Mouse (Mus musculus) cortical plate, adult 2 months (tissue): ENCODE measurements around the gene Cdc42ep4. TPM values are rescaled to one million over a fixed set of nuclear protein-coding genes. Genes with fewer than 3 reads are reported as not detected.

Experiments used
- H3K27ac ChIP-seq: fragments of 200-500 bp; 2 replicates; pipeline ENCODE4 v1.5.1; 2012; ENCODE audit warnings: low read length, control low read depth, inconsistent platforms; ENCODE audit not compliant: insufficient read depth
- H3K4me1 ChIP-seq: fragments of 200-500 bp; 2 replicates; pipeline ENCODE4 v1.6.1; 2011; ENCODE audit warnings: low read length; ENCODE audit not compliant: control insufficient read depth, insufficient read depth
- H3K4me3 ChIP-seq: fragments of 200-500 bp; 2 replicates; pipeline ENCODE4 v1.5.1; 2011; ENCODE audit warnings: mild to moderate bottlenecking, low read length, control low read depth; ENCODE audit not compliant: insufficient read depth
- CTCF ChIP-seq: fragments of 200-500 bp; IDR thresholded peaks from 2 replicates; pipeline ENCODE4 v1.5.1; 2011; ENCODE audit warnings: mild to moderate bottlenecking, control low read depth, low read length; ENCODE audit not compliant: insufficient read depth; ENCODE audit errors: extremely low read depth
- POLR2A ChIP-seq: fragments of 200-500 bp; IDR thresholded peaks from 2 replicates; pipeline ENCODE4 v1.6.1; 2011; ENCODE audit warnings: mild to moderate bottlenecking, low read length, control low read depth; ENCODE audit not compliant: insufficient read depth; ENCODE audit errors: extremely low read depth
- polyA plus RNA-seq: library from polyadenylated mRNA; depleted of rRNA; stranded (reverse); fragments of >200 nt; gene quantifications from 2 replicates; pipeline ENCODE4 v1.2.3, GENCODE M21; 2012

Cdc42ep4 gene
- polyA plus RNA-seq, 1 experiment: 24.3 TPM

DNA sequence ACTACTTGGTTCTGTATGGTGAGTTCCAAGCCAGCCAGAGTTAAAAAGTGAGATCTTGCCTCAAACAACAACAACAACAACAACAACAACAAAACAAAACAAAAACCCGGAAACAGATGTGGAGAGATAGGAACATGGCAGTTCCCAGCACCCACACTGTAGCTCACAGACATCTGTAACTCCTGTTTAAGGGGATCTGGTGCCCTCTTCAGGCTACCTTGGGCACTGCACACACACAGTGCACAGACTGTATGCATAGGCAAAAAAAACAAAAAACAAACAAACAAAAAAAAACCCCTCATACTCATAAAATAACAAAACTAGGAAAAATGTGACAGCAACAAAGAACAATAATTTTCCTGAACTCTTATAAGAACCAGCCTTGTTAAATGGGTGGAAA is 8.7 kb downstream of the Cdc42ep4 start:
- Histone ChIP-seq H3K4me3 (no peak overlapping the region), H3K4me1 (no peaks in the 10 kb centered on the region), H3K27ac (no peak overlapping the region)
- TF ChIP-seq CTCF (no peak), POLR2A (no peak)

DNA sequence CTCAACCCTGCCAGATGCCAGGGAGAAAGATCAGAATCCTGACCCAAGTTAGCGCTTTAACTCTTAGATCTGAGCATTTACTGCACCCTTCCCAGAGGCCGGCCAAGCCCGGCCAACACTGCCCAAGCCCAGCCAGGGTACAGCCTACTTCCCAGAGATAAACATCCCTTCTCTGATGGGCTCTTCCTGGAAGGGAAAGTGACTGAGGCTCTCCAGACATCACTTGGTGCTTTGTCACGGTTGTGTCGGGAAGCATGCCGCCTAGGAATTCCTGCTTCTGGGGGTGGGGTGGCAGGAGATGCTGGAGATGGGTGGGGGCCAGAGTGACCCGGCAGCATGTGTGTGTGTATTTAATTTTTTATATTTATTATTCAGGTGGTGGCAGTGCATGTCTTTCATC is 11.6 kb downstream of the Cdc42ep4 start:
- no peaks in the 10 kb centered on the region for H3K4me1 ChIP-seq
- no peak overlapping the region for H3K27ac ChIP-seq
- TF ChIP-seq CTCF: no peak
- no peak for TF ChIP-seq POLR2A
- H3K4me3 ChIP-seq: no peak overlapping the region

DNA sequence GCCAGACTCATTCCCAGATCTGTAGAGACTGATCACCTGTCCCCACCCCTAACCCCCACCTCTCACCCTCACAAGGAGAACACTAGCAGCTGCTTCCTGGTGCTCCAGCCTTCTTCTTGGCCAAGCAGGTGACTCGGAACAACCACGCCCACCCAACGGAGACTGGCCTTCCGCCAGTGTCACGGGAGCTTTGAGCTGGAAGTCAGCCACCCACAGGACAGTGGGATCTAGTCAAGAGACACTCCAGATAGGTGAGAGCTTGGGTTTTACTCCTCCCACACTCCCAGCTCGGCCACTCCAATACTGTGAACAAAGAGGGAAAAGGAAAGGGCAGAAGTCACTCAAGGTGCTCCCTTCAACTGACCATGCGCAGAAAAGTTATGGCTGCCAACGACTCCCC is 12.5 kb downstream of the Cdc42ep4 start:
- Histone ChIP-seq H3K4me1 (no peaks in the 10 kb centered on the region), H3K4me3 (no peak overlapping the region), H3K27ac (no peak overlapping the region)
- TF ChIP-seq POLR2A (no peak), CTCF (no peak)

DNA sequence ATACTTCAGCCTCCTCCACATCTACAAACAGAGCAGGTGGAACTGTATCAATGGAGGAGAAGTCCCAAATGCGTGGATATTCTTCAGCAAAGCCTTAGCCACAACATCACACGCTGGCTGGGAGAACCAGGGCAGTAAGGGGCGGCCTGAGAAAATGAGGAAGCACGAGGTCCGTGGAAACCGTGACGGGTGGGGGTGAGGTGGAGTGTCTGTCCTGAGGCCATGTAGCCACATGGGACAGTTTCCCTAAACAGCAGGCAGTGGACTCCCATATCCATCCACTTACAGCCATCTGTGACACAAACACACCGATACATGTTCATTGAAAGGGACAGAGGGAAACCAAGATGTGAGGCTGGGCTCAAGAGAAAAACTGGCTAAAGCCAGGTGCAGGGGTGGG is 13.8 kb downstream of the Cdc42ep4 start:
- Histone ChIP-seq H3K4me1 (no peaks in the 10 kb centered on the region), H3K4me3 (no peak overlapping the region), H3K27ac (no peak overlapping the region)
- no peak for TF ChIP-seq CTCF
- no peak for TF ChIP-seq POLR2A

DNA sequence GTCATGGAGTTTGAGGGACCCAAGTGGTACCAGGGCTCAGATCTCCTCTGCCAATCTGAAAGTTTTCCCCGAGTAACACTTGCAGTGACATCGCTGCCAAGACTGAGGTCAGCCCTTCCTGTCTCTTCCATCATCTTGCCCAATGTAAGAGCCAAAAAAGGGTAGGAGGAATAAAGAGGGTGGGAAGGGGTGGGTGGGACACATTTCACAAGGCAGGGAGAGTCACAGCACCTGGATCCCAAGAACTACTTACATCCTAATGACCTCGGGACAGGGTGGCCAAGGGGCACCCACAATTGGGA is 14.2 kb downstream of the Cdc42ep4 start:
- no peak for TF ChIP-seq CTCF
- no peak for TF ChIP-seq POLR2A
- H3K27ac ChIP-seq: no peak overlapping the region
- no peaks in the 10 kb centered on the region for H3K4me1 ChIP-seq
- no peak overlapping the region for H3K4me3 ChIP-seq

DNA sequence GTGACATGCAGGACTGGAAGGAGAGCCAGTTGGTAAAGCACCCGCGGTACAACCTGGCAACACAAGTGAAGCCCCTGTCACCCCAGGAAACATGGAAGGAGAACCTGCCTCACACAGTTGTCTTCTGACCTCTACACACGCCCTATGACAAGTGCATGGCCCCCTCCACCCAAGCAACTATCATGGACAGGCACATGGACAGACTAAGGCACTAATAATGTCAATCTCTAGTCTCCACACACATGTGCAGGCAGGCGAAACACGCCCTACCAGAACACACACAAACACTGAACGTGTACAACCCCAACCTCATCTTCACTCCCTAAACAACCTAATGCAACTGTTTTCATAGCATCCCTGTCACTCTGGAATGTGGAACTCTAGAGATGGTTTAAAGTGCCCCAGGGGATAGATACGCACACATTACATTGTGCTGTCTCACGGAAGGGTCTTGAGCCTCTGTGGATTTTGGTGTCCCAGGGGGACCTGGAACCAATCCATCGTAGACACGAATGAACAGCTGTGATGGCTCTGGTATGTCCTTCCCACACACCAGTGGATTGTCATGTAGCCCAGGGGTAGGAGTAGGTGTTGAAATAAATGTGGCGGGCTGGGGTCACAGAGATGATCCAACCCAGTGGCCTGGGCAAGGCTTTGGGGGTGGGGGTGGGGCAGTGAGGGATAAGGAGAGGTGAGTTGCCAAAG is 14.7 kb downstream of the Cdc42ep4 start:
- TF ChIP-seq CTCF (no peak), POLR2A (no peak)
- H3K4me1 ChIP-seq: no peaks in the 10 kb centered on the region
- H3K4me3 ChIP-seq: no peak overlapping the region
- H3K27ac ChIP-seq: no peak overlapping the region

DNA sequence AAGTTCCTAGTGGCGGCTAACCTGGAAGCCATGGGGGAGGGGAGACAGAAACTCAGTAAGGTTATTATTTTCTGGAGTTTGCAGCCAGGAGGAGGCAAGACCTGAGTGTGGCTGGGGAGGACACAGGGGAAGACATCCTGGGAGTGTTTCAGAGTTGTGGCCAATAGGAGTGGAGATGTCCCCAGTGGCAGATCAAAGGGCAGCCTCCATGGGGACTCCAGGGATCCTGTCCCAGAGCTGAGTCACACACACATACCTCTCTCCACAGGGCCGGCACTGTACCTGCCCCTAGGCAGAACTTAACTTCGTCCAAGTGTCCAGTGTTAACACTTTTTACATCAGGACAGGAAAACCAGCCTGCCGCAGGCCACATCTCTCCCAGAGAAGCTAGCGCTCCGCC is 16.5 kb downstream of the Cdc42ep4 start:
- Histone ChIP-seq H3K4me1 (no peaks in the 10 kb centered on the region), H3K27ac (no peak overlapping the region), H3K4me3 (no peak overlapping the region)
- TF ChIP-seq CTCF: no peak
- no peak for TF ChIP-seq POLR2A

DNA sequence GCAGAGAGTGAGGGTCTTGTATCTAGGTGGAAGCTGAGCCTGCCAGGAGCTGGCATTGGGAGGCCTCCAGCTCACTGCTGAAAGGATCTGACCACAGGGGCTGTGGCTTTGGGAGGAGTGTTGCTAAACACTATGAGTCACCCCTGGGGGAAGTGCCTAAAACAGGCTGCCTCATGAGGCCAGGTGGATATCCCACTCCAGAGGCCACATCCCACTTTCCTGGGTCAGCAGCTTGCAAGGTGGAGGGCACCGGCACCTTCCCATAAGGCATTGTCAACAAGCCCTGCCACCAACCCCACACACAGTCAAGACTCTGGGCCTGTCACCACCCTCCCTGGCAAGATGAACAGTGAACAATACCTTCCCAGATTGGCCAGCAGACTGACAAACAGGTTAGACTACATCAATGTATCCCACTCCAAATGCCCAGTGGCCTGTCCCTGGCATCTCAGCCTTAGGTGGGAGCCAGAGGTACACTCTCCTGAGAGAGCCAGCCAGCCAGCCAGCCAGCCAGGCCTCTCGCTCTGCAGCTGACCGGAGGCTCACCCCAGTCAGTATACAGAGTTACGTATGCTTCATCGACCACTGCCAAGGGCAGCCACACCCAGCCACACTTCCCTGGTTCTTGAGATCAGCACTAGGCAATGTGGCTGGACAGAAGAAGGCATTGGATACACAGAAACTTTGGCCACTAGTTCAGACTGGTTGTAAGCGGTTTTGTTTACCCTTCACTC is 17.9 kb downstream of the Cdc42ep4 start:
- TF ChIP-seq POLR2A: no peak
- no peak for TF ChIP-seq CTCF
- H3K4me3 ChIP-seq: no peak overlapping the region
- H3K27ac ChIP-seq: no peak overlapping the region
- no peaks in the 10 kb centered on the region for H3K4me1 ChIP-seq

DNA sequence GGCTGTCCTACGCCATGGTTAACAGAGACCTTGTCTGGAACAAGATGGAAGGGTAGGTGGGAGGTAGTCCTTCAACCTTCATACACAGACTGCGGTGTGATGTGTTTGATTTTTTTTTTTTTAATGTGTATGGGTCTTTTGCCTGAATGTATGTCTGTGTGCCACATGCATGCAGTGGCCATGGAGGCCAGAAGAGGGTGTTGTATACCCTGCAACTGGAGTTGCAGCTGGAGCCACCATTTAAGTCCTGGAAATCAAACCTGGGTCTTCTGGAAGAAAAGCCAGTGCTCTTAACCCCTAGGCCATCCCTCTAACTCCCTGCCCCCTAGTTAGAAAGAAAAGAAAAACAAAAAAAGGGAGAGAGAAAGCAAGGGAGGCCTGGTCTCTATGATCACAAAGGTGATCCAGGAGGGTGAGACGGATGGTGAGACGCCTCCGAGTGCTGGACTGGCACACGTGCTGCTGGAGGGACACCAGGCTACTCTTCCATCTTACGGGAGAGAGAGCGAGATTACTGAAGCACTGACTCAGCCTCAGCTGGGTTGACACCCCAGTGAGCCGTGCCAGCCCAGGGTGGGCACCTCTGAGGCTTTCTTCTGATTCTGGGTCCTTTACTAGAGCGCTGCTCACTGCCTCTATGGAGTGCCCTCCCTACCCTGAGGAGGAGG is 19.6 kb downstream of the Cdc42ep4 start:
- no peaks in the 10 kb centered on the region for H3K4me1 ChIP-seq
- H3K4me3 ChIP-seq: no peak overlapping the region
- TF ChIP-seq CTCF: no peak
- TF ChIP-seq POLR2A: no peak
- H3K27ac ChIP-seq: no peak overlapping the region

DNA sequence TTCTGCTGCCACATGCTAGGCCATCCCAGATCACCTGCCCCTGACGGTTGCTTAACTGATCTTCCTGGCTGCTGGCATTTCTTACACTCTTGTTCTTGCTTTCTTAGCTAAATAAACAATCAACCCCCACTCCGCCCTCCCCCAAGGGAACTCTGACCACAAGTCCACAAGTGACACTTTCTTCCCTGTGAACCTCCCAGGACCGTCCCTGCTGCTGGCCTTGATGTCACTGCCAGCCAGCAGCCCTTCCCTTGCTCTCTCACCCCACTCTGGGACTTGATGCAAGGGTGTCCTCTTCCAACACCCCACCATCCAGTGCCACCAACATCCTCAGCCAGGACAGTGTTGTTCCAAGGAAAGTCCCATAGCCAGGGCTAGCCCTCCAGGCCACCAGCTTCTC is 20.8 kb downstream of the Cdc42ep4 start:
- H3K4me1 ChIP-seq: 0 out of 2 replicates have a peak, but pooled peaks cover 2% of the 10 kb centered on the region
- H3K4me3 ChIP-seq: no peak overlapping the region
- no peak for TF ChIP-seq CTCF
- TF ChIP-seq POLR2A: no peak
- H3K27ac ChIP-seq: no peak overlapping the region
